ENCODE assay signal across 11 mouse cellular contexts in genomic region chr11:109377477-109377876, GRCm38 (mm10). TPM values are rescaled to one million over a fixed set of nuclear protein-coding genes. Genes with fewer than 3 reads are reported as not detected.
DNase-seq lines count a peak whose midpoint lies in the region; ATAC-seq and TF ChIP-seq lines count a peak whose summit lies in the region.
"Had no signal": no experiment of that assay in that cellular context is flagged by ENCODE, and none has a peak within 500 bp of the region (broad histone marks: within the 10 kb centered on the region; RNA-seq: fewer than 3 reads in every experiment).

No protein-coding gene starts in this region.

- ATAC-seq in intestine, embryonic 15.5 days: peak; percentile 24; the same call in 1 of the 2 replicates
- no peak for ATAC-seq in intestine, postnatal 0 days
- peak; percentile 59; the same call in 1 of the 2 replicates for ATAC-seq in neural tube, embryonic 13.5 days (ENCODE audit: low read depth)
- ATAC-seq in stomach, postnatal 0 days (ENCODE audit: low FRiP score, low TSS enrichment): no peak
- ATAC-seq: inflammation-experienced regulatory T-cells, adult 6 months had no signal

- no peak overlapping the region for H3K4me3 ChIP-seq in intestine, embryonic 15.5 days (replicated peaks)
- no peak overlapping the region for H3K4me3 ChIP-seq in intestine, postnatal 0 days (ENCODE audit: low read depth, low read length)
- no peak overlapping the region for H3K4me3 ChIP-seq in neural tube, embryonic 13.5 days
- no peak overlapping the region for H3K4me3 ChIP-seq in stomach, postnatal 0 days (ENCODE audit: low read depth, low read length)

- no peak for DNase-seq in neural tube, embryonic 10.5 days (ENCODE audit: extremely low spot score, low spot score)
- peak; percentile 32 for DNase-seq in induced T-regulatory cell, adult 2 months (ENCODE audit: low read depth)
- DNase-seq in stomach, postnatal 0 days (ENCODE audit: low spot score): no peak
- no peak for DNase-seq in cerebellum, postnatal 36 days
- no peak for DNase-seq in cerebellum, adult 8-10 months
- DNase-seq: embryo, embryonic 11 days had no signal

- H3K9me3 ChIP-seq in intestine, embryonic 15.5 days: no peaks in the 10 kb centered on the region
- H3K9me3 ChIP-seq in intestine, postnatal 0 days (ENCODE audit: control insufficient read depth): no peaks in the 10 kb centered on the region
- no peaks in the 10 kb centered on the region for H3K9me3 ChIP-seq in neural tube, embryonic 13.5 days
- H3K9me3 ChIP-seq in stomach, postnatal 0 days (ENCODE audit: control insufficient read depth, low read length): no peaks in the 10 kb centered on the region

- 42% methylated on average over 10 of the region's 10 CpGs for WGBS in intestine, embryonic 15.5 days
- 40% methylated on average over 10 of the region's 10 CpGs for WGBS in intestine, postnatal 0 days
- 45% methylated on average over 10 of the region's 10 CpGs for WGBS in neural tube, embryonic 13.5 days
- WGBS in stomach, postnatal 0 days: 45% methylated on average over 10 of the region's 10 CpGs

- TF ChIP-seq EP300 in stomach, postnatal 0 days (optimal IDR thresholded peaks at IDR 0.05): no peak

- TF ChIP-seq CTCF in intestine, postnatal 0 days (IDR thresholded peaks at IDR 0.05; ENCODE audit: low read depth): no peak
- no peak for TF ChIP-seq CTCF in stomach, postnatal 0 days (IDR thresholded peaks at IDR 0.05; ENCODE audit: low read depth)

- no peak overlapping the region for H3K27ac ChIP-seq in intestine, embryonic 15.5 days
- no peak overlapping the region for H3K27ac ChIP-seq in intestine, postnatal 0 days (ENCODE audit: low read depth, low read length)
- H3K27ac ChIP-seq in neural tube, embryonic 13.5 days (replicated peaks): no peak overlapping the region
- 0 out of 2 replicates have a peak overlapping the region, but pooled peaks have one; percentile 18 for H3K27ac ChIP-seq in stomach, postnatal 0 days (replicated peaks)

- no peak overlapping the region for H3K9ac ChIP-seq in intestine, embryonic 15.5 days
- no peak overlapping the region for H3K9ac ChIP-seq in intestine, postnatal 0 days (ENCODE audit: low read depth, low read length)
- H3K9ac ChIP-seq in neural tube, embryonic 13.5 days: 0 out of 2 replicates have a peak overlapping the region, but pooled peaks have one; percentile 12
- 0 out of 2 replicates have a peak overlapping the region, but pooled peaks have one; percentile 18 for H3K9ac ChIP-seq in stomach, postnatal 0 days (ENCODE audit: low read length)

- H3K27me3 ChIP-seq in intestine, embryonic 15.5 days (replicated peaks): no peaks in the 10 kb centered on the region
- no peaks in the 10 kb centered on the region for H3K27me3 ChIP-seq in intestine, postnatal 0 days (replicated peaks; ENCODE audit: control insufficient read depth, insufficient read depth, low read length)
- no peaks in the 10 kb centered on the region for H3K27me3 ChIP-seq in neural tube, embryonic 13.5 days
- H3K27me3 ChIP-seq in stomach, postnatal 0 days (ENCODE audit: control insufficient read depth, insufficient read depth, low read length): no peaks in the 10 kb centered on the region

- no peak overlapping the region for H3K4me2 ChIP-seq in intestine, embryonic 15.5 days (replicated peaks)
- no peak overlapping the region for H3K4me2 ChIP-seq in intestine, postnatal 0 days (replicated peaks; ENCODE audit: low read depth)
- H3K4me2 ChIP-seq in neural tube, embryonic 13.5 days: no peak overlapping the region
- no peak overlapping the region for H3K4me2 ChIP-seq in stomach, postnatal 0 days (replicated peaks; ENCODE audit: low read depth)

- H3K4me1 ChIP-seq in intestine, embryonic 15.5 days (replicated peaks): peaks cover 19% of the 10 kb centered on the region
- 0 out of 2 replicates have a peak, but pooled peaks cover 4% of the 10 kb centered on the region for H3K4me1 ChIP-seq in intestine, postnatal 0 days (replicated peaks; ENCODE audit: control insufficient read depth, insufficient read depth, low read length)
- peaks cover 25% of the 10 kb centered on the region for H3K4me1 ChIP-seq in neural tube, embryonic 13.5 days (replicated peaks)
- peaks cover 6% of the 10 kb centered on the region for H3K4me1 ChIP-seq in stomach, postnatal 0 days (replicated peaks; ENCODE audit: control insufficient read depth, insufficient read depth)

- no peaks in the 10 kb centered on the region for H3K36me3 ChIP-seq in intestine, embryonic 15.5 days
- H3K36me3 ChIP-seq in intestine, postnatal 0 days (ENCODE audit: control insufficient read depth, insufficient read depth): peaks cover 5% of the 10 kb centered on the region; the same call in 1 of the 2 replicates
- H3K36me3 ChIP-seq in neural tube, embryonic 13.5 days: peaks cover 7% of the 10 kb centered on the region
- H3K36me3 ChIP-seq in stomach, postnatal 0 days (ENCODE audit: control insufficient read depth, insufficient read depth, low read length): peaks cover 2% of the 10 kb centered on the region; the same call in 1 of the 2 replicates

RNA-seq across cellular contexts. Expression of gene Gna13, which starts 14.8 kb away (rescaled TPM):
- 32.2 and 32.7 TPM in 2 replicates for polyA plus RNA-seq in intestine, embryonic 15.5 days (2015; fragmentation: Nextera tagmentation; extraction: Ambion mirVana)
- polyA plus RNA-seq in intestine, postnatal 0 days (2015; fragmentation: Nextera tagmentation; extraction: Ambion mirVana): 81.7 and 86.9 TPM in 2 replicates
- polyA plus RNA-seq in neural tube, embryonic 13.5 days (2015; fragmentation: Nextera tagmentation; extraction: Ambion mirVana): 16.6 and 16.8 TPM in 2 replicates
- 46.5 and 49.5 TPM in 2 replicates for polyA plus RNA-seq in stomach, postnatal 0 days (2015; fragmentation: Nextera tagmentation; extraction: Ambion mirVana)

RNA-seq across cellular contexts. Expression of gene 9930022D16Rik, which starts 36.2 kb away (rescaled TPM):
- polyA plus RNA-seq in intestine, embryonic 15.5 days (2015; fragmentation: Nextera tagmentation; extraction: Ambion mirVana): not detected in 2 replicates
- 0.08 TPM in 1 of 2 replicates, not detected in the other for polyA plus RNA-seq in intestine, postnatal 0 days (2015; fragmentation: Nextera tagmentation; extraction: Ambion mirVana)
- polyA plus RNA-seq in neural tube, embryonic 13.5 days (2015; fragmentation: Nextera tagmentation; extraction: Ambion mirVana): not detected in 2 replicates
- polyA plus RNA-seq in stomach, postnatal 0 days (2015; fragmentation: Nextera tagmentation; extraction: Ambion mirVana): not detected in 2 replicates
- polyA plus RNA-seq: stomach, embryonic 16.5 days had no signal

RNA-seq across cellular contexts. Expression of gene Amz2, which starts 48.3 kb away (rescaled TPM):
- 38.4 and 38.9 TPM in 2 replicates for polyA plus RNA-seq in intestine, embryonic 15.5 days (2015; fragmentation: Nextera tagmentation; extraction: Ambion mirVana)
- 22.7 and 23.8 TPM in 2 replicates for polyA plus RNA-seq in intestine, postnatal 0 days (2015; fragmentation: Nextera tagmentation; extraction: Ambion mirVana)
- polyA plus RNA-seq in neural tube, embryonic 13.5 days (2015; fragmentation: Nextera tagmentation; extraction: Ambion mirVana): 49.1 and 61.1 TPM in 2 replicates
- 21.5 and 22.1 TPM in 2 replicates for polyA plus RNA-seq in stomach, postnatal 0 days (2015; fragmentation: Nextera tagmentation; extraction: Ambion mirVana)

Comparison
In these comparisons a context has a peak if more than half of its experiments do, and no peak if none do; other contexts are left out.
1. ATAC-seq: peak in intestine, embryonic 15.5 days (single experiment) and neural tube, embryonic 13.5 days (single experiment); none in intestine, postnatal 0 days (single experiment) and stomach, postnatal 0 days (single experiment).
2. H3K9ac ChIP-seq: peak in neural tube, embryonic 13.5 days (single experiment) and stomach, postnatal 0 days (single experiment); none in intestine, embryonic 15.5 days (single experiment) and intestine, postnatal 0 days (single experiment).